Mouse (Mus musculus) C3H10T1/2 (cell line): ENCODE measurements around the gene Olfr1157. TPM values are rescaled to one million over a fixed set of nuclear protein-coding genes. Genes with fewer than 3 reads are reported as not detected.

Source experiments
- polyA plus RNA-seq, 2 experiments: library from polyadenylated mRNA; unstranded; fragments of >200 nt; fragmentation: generic; extraction: Trizol; gene quantifications; one replicate each; pipeline ENCODE4 v1.2.1; 2012; ENCODE audit warnings: missing spikeins in 2 of 2

Gene Olfr1157
- polyA plus RNA-seq: not detected

DNA sequence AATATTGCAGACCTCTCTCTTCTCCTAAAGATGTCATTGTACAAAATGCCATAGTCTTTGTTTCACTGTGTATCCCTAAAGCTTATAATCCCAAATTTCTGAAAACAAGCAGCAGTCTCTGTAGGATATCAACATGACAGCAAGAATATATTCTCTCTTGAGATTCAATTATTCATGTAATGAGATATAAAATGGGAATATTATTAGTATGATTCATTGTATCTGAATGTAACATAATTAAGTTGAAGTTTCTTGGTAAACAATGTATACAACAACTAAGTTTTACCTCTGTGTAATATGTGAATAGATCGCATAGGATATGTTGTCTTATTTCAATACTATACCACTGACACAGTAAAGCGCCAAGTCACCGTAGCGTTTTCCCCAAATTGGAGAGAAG lies at the start of gene Olfr1157:
Olfr1157 (minus strand) TSS at position 101 of the 400 bp plus-strand sequence.

DNA sequence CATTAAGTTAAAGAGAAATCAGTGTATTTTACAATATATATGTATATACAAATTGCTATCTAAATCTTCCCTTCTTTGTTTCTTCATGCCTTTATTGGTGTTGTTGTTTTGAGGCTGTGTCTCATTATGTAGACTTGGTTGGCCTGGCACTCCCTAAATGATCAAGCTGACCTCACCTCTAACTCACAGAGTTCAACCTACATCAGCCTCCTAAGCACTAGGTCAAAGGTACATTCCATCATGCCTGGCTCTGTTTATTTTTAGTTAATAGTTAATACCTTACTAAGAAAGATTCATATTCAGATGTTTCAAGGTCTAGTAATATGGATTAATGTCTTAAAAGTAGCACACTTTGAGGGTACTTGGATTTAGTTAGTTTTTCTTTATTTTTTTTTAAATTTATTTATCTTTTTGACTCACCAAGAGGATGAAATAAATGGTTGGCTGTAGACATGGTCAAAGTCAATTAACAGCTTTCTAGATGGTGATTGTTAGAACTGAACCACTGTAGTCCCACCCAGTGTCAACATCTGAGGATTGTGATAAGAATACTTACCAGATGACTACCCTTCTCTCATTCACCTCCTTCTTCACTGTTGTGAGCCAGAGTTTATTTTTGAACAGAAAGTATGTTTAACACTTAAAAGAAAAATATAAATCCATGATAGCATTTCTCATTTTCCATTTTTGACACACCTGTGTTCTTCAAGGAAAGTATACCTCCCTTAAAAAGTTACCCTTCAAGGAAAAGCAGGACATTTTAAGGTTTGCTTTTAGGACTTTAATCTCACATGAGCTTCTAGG lies 39.6 kb upstream of the Olfr1157 start, which contains the start of gene Olfr1160:
Olfr1160 (minus strand) TSS at position 754 of the 804 bp plus-strand sequence.

DNA sequence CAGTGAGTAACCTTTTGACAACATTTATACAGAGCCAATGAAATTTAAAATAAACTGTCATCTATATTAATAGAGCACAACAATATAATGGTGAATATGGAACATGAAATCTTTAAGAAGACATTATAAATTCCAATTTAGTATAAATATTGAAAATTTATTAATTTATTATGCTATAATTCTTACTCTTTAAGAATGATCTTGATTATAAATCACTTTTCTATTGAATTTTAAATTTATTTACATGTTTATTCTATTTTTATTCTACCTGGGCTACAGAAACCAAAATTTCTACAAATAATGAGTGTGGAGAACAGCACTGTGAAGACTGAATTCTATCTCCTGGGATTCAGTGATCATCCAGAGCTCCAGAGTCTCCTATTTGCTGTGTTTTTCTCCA lies 21.7 kb upstream of the Olfr1157 start, which contains the start of gene Olfr1158:
Olfr1158 (plus strand) TSS at position 301 of the 400 bp plus-strand sequence.

DNA sequence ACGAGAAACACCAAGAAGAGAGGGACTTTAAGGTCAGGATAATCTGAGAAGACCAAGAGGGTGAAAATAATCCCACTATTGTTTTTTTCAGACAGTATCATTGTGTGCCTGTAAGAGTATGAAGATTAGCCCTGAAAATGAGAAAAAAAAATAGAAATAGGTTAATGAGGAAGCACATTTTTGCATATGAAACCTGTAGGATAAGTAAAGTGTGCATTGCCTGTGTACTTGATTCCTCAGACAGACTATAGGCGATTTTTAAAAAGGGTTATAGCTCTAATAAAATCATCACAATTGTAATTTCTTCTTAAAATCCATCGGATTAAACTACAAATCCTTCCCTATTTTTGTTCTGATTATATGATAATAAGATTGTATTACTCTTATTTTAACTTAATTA lies 6.5 kb upstream of the Olfr1157 start, which contains the start of gene Olfr74:
Olfr74 (minus strand) TSS at position 101 of the 400 bp plus-strand sequence.

DNA sequence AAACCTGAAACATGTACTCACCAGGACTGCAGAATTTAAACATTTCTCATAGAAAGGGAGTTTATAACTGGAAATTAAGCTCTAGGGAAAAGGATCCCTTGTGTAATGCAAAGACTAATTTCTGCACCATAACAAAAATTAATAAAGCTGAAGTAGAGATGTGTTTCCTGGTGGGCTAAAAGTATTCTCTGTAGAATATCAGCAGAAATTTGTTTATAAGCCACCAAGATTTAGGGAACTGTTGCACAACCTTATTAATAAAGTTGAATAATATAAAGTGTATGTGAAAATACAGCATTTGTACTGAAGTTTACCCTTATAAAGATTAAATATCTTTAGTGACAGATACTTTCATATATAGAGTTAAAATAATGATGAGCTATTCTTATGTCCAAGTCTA lies 15.1 kb downstream of the Olfr1157 start, which contains the start of gene Olfr1156:
Olfr1156 (minus strand) TSS at position 101 of the 400 bp plus-strand sequence.

DNA sequence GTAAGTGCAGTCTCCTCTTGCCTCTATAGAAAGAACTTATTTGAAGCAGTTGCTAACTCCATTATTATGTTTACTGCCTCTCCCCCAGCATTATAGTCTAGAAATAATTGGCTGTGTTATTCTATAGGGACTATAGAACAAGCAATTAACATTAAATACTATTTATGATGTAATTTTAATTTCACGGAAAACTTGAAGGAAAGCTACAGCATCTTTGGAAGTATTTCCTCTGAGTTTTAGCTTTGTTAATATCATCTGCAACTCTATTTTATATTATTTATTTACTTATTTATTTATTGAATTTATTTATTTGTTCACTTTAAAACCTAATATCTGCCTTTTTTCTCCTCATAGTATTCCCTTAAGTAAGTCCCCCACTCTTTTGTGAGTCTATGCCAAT lies 23.1 kb downstream of the Olfr1157 start, which contains the start of gene Olfr1155:
Olfr1155 (minus strand) TSS at position 101 of the 400 bp plus-strand sequence.

Other genes with a start within 250 kb of the Olfr1157 start
- not detected for gene Olfr1138, start 228.3 kb downstream of the Olfr1157 start, polyA plus RNA-seq
- gene Olfr1140, start 224.5 kb downstream of the Olfr1157 start, polyA plus RNA-seq: not detected
- not detected for gene Olfr1141, start 214.3 kb downstream of the Olfr1157 start, polyA plus RNA-seq
- not detected for gene Olfr152, start 188.8 kb downstream of the Olfr1157 start, polyA plus RNA-seq
- gene Olfr1143, start 167.7 kb downstream of the Olfr1157 start, polyA plus RNA-seq: not detected
- gene Olfr1145, start 158.5 kb downstream of the Olfr1157 start, polyA plus RNA-seq: not detected
- not detected for gene Olfr1148, start 137.8 kb downstream of the Olfr1157 start, polyA plus RNA-seq
- gene Olfr1150-ps1, start 124.3 kb downstream of the Olfr1157 start, polyA plus RNA-seq: not detected
- gene Olfr1151, start 112.4 kb downstream of the Olfr1157 start, polyA plus RNA-seq: not detected
- gene Olfr1152, start 101.8 kb downstream of the Olfr1157 start, polyA plus RNA-seq: not detected
- gene Olfr1153, start 73.3 kb downstream of the Olfr1157 start, polyA plus RNA-seq: not detected
- not detected for gene Olfr1154, start 63.1 kb downstream of the Olfr1157 start, polyA plus RNA-seq
- gene Olfr1155, start 23.2 kb downstream of the Olfr1157 start, polyA plus RNA-seq: not detected
- gene Olfr1156, start 15.2 kb downstream of the Olfr1157 start, polyA plus RNA-seq: not detected
- gene Olfr74, start 6.4 kb upstream of the Olfr1157 start, polyA plus RNA-seq: not detected
- gene Olfr1158, start 21.8 kb upstream of the Olfr1157 start, polyA plus RNA-seq: not detected
- gene Olfr1160, start 40.0 kb upstream of the Olfr1157 start, polyA plus RNA-seq: not detected
- not detected for gene Olfr1161, start 54.5 kb upstream of the Olfr1157 start, polyA plus RNA-seq
- gene Olfr73, start 69.4 kb upstream of the Olfr1157 start, polyA plus RNA-seq: not detected
- gene Olfr1162, start 82.8 kb upstream of the Olfr1157 start, polyA plus RNA-seq: not detected
- not detected for gene Olfr1163, start 103.5 kb upstream of the Olfr1157 start, polyA plus RNA-seq
- not detected for gene Olfr1164, start 125.7 kb upstream of the Olfr1157 start, polyA plus RNA-seq
- not detected for gene Olfr1166, start 160.0 kb upstream of the Olfr1157 start, polyA plus RNA-seq
- not detected for gene Olfr1167, start 186.9 kb upstream of the Olfr1157 start, polyA plus RNA-seq
- gene Olfr1168, start 213.6 kb upstream of the Olfr1157 start, polyA plus RNA-seq: not detected